Mouse (Mus musculus) MEL (cell line): ENCODE measurements around the gene Stard5.

Source experiments
- POLR2A ChIP-seq, 2 experiments: IDR thresholded peaks; 2 replicates each; pipeline ENCODE4 v1.6.1; 2011 to 2012; ENCODE audit warnings: low read length in 2 of 2, mild to moderate bottlenecking in 2 of 2, control low read depth in 1 of 2, improper control_type of control experiment in 1 of 2, low read depth in 1 of 2, moderate library complexity in 1 of 2; ENCODE audit not compliant: control insufficient read depth in 1 of 2, insufficient read depth in 1 of 2, poor library complexity in 1 of 2
- TAL1 ChIP-seq: IDR thresholded peaks from 2 replicates; pipeline ENCODE4 v1.6.1; 2012; ENCODE audit warnings: mild to moderate bottlenecking, inconsistent platforms, low read length, moderate library complexity, mixed read lengths

DNA sequence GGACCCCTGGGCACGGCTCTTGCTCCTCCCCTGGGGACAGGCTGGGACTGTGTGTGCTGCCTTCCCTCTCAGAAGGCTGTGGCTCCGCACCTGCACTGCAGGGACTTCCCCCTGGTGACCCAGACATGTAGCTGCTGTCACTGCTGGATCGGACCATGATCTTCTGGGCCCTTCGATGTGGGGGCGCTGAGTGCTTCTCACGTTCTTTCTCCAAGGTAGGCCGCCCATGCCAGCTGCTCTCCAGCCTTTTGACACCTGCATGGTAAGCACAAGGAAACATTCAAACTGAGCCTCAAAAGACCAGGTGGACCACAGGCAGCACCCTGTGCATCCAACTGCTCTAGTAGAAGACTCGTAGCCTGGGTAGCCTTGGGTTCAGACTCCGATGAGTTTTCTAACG lies 29.3 kb downstream of the Stard5 start:
- no peak for TF ChIP-seq TAL1
- no peak for TF ChIP-seq POLR2A (IDR thresholded peaks at IDR 0.05; ENCODE audit: control insufficient read depth in 1 of 2, insufficient read depth in 1 of 2, low read depth in 1 of 2, low read length in 2 of 2, poor library complexity in 1 of 2)
